Mouse (Mus musculus): ENCODE measurements around the gene Fam234b.

DNA sequence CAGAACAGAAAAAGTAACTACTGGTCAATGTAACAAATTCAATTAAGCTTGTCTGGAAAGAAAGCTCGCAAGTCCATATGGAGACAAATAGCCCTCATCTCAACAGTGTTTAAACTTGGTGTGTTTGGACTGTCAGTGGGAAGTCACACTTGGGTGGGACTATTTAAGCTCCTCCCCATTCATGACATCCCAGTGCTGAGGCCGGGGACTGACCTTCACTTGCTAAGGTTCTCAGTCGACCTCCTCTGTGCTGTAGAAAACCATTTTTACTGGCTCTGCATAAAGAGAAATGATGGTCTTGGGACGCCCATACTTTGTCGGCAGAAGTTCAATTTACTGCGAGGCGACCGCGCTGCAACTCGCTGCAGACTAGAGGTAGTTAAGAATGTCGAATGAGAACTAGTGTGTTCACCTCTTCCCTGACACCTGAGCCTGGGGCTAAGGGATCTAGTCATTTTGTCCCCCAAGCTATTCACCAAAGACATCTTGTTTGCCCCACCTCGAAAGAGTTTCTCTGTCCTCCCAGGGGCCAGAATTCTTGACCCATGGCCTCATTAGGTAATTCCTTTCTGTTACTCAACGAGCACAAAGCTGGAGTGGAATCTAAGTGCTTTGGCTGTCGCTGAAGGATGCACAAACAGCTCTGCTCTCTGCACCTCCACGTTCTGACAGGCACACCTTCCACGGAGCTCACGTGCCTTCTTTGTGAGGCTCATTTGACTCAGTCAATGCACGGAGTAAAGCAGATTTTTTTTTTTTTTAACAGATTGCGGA is 53.3 kb downstream of the Fam234b start:
- TF ChIP-seq CTCF (IDR thresholded peaks at IDR 0.05; ENCODE audit: extremely low read depth, insufficient read length, insufficient replicate concordance, low read depth, low read length) (no peak), POLR2A (IDR thresholded peaks at IDR 0.05; ENCODE audit: low read depth, low read length) (no peak)

Measured in small intestine, adult 2 months (tissue).